Mouse (Mus musculus): Measurements from ENCODE around the gene Pard3. TPM values are rescaled to one million over a fixed set of nuclear protein-coding genes. Genes with fewer than 3 reads are reported as not detected.

Pard3 gene
- total RNA-seq, 2 experiments from 2014 or later: 28.8 to 31.5 TPM

DNA sequence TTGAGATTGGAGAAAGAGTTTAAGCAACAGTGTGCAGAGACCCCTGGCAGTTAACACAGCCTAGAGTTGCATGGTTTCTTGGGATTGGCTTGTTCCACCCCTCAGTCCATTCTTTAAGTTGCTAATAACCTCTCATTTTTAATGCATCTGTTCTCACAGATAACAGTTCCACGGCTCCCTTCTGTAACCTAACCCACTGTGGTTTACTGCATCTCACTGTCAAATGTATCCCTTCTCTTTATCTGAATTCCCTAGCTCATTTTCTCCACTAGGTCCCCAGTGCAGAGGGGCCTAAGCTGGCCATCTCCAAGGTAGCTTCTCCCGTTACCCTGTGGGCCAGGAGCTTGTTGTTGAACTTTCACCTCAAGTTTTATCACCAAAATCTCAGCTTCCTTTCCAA is 492.1 kb downstream of the Pard3 start:
- no peak for DNase-seq
- intact Hi-C loops (cut with DNase I): no loop called here

DNA sequence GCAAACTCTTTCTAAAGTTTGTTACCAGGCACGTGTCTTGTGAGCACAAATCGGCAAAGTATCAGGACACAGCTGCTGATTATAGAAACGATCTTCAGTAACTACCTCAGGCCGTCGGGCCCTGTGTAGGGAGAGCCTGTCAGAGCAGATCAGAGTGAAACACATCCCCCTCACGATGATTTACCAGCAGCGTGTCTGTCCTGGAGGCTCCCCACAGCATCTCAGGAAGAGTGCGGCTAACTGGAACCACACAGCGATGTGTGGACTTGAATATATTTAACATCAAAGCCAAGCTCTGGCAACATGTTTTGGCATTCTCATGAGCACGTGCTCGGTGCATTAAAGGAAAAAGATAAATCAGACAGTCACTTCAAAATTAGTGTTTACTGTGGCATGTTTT is 493.3 kb downstream of the Pard3 start:
- intact Hi-C loops (cut with DNase I): no loop called here
- DNase-seq: no peak

DNA sequence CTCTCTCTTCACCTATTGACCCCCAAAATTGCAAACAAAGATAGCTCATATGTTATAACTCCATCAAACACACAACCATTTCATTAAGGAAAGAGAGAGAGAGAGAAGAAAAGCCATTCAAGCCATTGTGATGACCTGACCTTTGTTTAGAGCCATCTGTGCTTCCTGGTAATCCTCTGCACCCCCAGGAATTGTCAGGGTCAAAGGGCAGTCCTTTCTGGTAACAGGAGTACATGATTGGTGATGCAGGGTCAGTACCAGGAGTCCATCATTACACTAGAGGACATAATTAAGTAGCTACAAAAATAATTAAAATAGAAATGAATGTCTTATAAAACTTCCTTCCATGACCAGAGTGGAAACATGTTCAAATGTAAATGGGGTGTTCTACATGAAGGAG is 493.9 kb downstream of the Pard3 start:
- no peak for DNase-seq
- intact Hi-C loops (cut with DNase I): no loop called here

DNA sequence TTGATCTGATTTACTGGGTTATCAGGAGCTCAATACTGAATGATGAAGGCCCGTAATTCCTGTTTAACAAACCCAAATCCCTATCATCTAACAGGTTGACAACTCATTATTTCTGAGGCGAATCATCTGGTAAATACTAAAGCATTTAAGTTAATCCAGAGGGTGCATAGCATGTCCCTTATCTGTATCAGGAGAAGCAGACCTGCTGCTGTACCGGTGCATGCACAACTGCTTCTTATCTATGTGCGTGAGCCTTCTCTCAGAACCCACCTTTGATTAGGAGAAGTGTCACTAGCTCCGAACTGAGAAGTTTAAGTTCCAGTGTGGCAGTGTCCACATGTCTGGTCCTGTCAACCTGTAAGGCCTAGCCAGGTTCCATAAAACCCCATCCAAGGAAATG is 499.9 kb downstream of the Pard3 start:
- intact Hi-C loops (cut with DNase I): no loop called here
- no peak for DNase-seq

DNA sequence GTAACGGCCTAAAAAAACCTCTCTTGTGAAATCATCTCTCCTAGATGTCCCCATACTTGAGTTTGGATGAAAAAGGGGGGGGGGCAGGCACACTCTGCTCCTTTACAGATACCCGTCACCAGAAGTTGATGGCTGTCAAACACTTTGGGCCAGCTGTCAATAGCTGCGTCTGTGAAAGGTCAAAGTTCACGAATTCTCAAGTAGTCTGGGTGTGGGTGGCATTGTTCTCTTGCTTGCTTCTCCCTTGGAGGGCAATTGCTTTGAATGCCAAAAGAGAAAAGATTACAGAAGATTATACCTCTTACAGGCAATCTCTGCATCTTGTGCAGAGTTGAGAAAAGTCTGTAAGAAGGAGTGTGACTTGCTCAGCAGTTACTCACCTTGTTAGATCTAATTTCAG is 500.7 kb downstream of the Pard3 start:
- DNase-seq: no peak
- intact Hi-C loops (cut with DNase I): no loop called here

DNA sequence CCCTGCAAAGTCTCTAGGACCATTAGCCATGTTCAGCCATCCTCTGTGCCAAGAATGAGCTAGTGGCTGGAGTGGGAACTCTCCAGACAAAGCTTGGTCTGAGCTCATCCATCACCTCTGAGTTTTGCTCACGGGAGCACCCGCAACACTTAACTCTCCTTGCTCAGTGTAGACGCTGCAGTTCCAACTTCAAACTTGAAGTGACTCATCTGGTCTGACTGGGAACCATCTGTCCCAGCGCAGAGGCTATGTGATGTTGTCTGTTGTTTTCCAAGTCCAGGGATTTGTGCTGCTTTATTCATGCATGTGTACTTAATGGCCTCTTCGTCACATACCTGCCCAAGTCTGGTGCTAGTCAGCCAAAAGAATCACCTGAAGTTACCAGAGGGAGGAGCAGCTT is 505.5 kb downstream of the Pard3 start:
- intact Hi-C loops (cut with DNase I): no loop called here
- DNase-seq: no peak

DNA sequence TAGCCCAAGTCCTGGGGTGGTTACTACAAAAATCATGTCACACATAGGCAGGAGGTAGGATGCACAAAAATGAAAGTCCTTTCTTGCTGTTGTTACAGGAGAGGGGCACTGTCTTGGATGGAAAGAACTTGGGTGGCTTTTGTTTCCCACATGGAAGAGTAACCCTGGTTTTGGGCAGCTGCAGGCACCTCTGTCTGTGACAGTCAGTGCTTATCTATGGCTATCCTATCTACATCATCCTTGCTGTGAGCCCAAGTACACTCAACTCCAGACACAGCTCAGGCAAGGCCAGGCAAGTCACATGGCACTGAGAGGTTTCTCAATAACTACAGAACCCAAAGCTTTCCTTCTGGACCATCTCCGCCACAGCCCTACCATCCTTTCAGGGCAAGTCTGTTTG is 506.8 kb downstream of the Pard3 start:
- intact Hi-C loops (cut with DNase I): no loop called here
- DNase-seq: no peak

DNA sequence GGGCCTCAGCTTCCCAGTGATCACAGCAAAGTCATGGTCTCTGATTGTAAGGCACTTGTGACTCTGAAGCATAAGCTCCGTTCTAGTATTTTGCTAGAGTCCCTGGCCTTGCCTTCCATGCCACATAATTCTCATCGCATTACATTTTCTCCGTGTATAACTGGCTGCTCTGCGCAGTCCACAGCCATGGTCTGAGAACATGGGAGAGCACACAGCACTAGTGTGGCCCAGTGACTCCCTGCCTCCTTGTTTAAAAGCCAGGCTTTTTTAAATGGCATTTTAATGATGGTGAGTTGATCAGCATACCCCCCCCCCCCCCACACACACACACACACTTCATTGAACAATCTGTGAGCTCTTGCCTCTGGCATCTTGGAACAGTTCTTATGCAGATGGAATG is 508.8 kb downstream of the Pard3 start:
- no peak for DNase-seq
- intact Hi-C loops (cut with DNase I): no loop called here

DNA sequence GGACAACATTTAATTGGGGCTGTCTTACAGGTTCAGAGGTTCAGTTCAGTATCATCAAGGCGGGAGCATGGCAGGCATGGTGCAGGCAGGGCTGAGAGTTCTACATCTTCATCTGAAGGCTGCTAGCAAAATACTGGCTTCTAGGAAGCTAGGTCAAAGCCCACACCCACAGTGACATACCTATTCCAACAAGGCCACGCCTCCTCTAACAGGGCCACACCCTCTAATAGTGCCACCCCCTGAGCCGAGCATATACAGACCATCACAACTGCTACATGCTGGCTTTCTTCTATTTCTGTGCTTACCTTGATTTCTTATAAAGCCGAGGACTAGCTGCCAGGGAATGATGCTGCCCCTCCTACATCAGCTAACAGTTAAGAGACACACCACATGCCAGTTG is 513.0 kb downstream of the Pard3 start:
- intact Hi-C loops (cut with DNase I): no loop called here
- DNase-seq: no peak

DNA sequence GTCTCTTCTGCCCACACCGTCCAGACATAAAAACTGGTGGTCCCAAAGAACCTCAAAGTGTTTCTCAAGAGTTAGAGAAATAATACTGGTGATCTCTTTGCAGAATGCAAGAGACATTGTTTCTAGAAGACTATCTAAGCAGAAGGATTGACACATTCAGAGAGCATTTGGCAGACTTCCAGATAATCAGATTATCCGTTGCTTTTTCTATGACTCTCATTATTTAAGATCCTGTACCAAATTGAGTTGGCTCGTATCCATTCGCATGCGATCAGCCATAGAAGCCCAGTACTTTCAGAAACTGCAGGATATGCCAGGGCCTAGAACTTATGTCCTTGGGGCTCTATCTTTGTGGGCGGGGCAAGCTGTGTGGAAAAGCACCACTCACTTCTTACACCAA is 514.0 kb downstream of the Pard3 start:
- DNase-seq: no peak
- intact Hi-C loops (cut with DNase I): no loop called here

DNA sequence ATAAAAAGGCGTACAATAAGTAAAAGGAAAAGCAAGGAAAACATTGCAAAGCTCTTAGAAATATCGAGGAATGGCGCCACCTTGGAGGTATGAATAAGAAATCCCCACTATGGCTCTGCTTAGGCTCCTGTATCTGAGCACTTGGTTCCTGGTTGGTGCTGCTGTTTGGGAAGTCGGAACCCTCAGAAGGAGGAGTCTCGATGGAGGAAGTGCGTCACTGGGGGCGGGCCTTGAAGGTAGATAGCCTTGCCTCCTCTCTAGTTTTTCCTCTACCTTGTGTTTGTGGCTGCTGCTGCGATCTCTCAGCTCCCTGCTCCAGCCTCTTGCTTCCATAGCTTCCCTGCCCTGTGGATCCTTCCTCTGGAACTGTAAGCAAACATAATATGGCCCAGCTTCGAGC is 515.7 kb downstream of the Pard3 start:
- intact Hi-C loops (cut with DNase I): no loop called here
- DNase-seq: no peak

DNA sequence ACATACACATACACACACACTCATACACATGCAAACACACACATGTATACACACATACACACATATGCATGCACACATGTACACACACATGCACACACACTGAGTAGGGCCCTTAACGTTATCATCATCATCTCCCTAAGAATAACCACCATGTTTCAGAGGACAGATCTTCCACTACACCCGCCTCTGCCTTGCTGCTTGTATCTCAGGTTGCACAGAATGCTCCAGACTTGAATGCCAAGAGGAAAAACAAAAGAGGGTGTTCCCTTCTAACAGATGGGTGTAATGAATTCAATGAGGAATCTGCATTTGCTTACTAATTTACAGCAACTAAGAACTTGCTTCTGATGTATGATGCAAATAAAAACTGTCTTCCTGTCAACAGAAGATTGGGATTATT is 519.7 kb downstream of the Pard3 start:
- DNase-seq: no peak
- intact Hi-C loops (cut with DNase I): loop anchor here (10.0 kb wide), 1 partner anchor 911 kb away; no protein-coding TSS in a partner anchor

DNA sequence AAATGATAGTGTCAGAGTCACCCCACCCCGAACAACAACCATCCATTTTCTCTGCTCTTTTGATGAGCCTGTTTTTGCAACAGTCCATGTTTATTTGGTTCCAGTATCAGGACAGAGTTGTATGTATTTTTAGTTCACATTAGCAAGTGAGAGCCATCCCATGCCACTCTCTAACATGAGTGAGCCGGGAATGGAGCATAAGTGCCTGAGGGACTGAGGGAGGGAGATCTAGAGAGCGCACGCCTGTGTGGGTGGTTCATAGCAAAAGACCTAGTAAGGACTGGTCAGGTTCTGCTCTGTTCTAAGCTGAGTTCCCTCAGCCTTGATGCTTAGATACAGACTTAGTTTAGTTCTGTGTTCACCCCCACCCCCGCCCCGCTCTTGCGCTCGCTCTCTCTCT is 521.9 kb downstream of the Pard3 start:
- DNase-seq: no peak
- intact Hi-C loops (cut with DNase I): loop anchor here (5.0 to 10.0 kb wide), 3 partner anchors 253 to 909 kb away; no protein-coding TSS in a partner anchor

DNA sequence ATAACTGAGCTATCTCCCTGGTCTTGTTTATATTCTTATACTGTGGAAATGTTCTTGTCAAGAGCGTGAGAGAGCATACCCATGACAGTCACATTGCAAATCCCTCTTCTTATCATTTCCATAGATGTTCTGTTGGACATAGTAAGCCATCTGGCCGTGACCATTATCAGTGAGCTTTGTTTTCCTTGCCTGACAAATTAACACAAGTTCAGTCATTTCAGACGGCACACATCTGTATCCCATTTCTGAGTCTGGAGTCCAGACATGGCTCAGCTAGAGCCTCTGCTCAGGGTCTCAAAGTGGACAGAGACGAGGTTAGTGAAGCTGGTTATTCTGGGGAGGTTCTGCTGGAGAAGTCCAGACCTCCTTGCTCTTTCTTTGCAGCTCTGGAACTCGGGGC is 523.0 kb downstream of the Pard3 start:
- intact Hi-C loops (cut with DNase I): loop anchor here (5.0 to 10.0 kb wide), 3 partner anchors 254 to 908 kb away; no protein-coding TSS in a partner anchor

DNA sequence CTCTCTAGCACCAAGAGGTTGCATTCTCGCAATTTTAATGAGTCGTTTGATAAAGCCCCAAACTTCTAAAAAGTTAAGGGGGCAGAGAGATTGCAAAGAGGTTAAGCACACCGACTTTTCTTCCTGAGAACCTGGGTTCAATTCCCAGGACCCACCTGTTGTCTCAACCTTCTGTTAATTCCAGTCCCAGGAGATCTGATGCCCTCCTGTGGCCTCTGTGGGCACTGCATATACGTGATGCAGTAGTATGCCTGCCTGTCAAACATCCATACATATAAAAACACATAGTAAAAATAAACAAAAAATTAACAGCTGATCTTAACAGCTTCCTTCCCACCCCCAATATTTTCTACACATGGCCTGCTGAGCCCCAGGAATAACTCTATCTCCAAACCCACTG is 524.6 kb downstream of the Pard3 start:
- DNase-seq: peak; percentile 19 to 42
- intact Hi-C loops (cut with DNase I): loop anchor here (2.0 to 10.0 kb wide), 4 partner anchors 256 to 906 kb away; no protein-coding TSS in a partner anchor

More for the DNA sequence above, 523.0 kb downstream of the Pard3 start:
- DNase-seq: no peak

DNA sequence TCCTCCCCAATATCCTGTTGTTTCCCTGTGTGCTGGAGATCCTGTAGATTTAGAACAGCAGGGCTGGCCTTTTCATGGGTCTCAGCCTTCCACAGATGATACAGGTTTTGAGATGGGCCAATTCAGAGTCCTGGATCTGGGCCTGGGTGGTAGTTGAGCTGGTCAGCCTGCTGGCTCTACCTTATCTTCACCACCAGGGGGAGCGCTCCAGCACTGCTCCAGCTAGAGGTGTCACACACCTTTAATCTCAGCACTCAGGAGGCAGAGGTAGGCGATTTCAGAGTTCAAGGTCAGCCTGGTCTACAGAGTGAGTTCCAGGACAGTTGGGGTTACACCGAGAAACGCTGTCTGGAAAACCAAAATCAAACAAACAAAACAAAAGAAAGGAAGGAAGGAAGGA is 525.6 kb downstream of the Pard3 start:
- DNase-seq: peak; percentile 61 to 76
- intact Hi-C loops (cut with DNase I): loop anchor here (2.0 to 10.0 kb wide), 4 partner anchors 257 to 906 kb away; no protein-coding TSS in a partner anchor

DNA sequence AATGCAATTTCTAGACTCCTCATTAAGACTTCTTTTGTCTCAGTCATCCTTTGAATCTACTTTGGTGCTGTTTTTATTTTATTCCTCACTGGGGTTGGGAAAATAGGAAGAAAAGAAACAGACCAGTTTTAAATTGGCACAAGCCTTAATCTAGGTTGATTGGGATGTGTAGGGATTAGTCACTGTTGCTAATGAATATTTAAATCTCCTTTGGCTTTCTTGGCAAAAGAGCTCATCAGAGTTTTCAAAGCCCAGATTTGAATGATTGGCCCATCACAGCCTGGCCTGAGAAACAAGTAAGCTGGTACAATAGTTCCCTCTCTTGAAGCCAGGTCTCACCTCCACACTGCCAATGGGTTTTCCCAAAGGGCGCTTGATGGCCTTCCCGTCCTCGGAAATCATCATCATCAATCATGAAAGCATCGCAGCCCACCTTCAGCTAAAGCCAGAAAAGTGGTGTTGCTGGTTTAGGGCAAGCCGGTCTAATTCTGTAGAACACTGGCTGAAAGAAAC is 527.0 kb downstream of the Pard3 start:
- intact Hi-C loops (cut with DNase I): no loop called here
- no peak for DNase-seq

DNA sequence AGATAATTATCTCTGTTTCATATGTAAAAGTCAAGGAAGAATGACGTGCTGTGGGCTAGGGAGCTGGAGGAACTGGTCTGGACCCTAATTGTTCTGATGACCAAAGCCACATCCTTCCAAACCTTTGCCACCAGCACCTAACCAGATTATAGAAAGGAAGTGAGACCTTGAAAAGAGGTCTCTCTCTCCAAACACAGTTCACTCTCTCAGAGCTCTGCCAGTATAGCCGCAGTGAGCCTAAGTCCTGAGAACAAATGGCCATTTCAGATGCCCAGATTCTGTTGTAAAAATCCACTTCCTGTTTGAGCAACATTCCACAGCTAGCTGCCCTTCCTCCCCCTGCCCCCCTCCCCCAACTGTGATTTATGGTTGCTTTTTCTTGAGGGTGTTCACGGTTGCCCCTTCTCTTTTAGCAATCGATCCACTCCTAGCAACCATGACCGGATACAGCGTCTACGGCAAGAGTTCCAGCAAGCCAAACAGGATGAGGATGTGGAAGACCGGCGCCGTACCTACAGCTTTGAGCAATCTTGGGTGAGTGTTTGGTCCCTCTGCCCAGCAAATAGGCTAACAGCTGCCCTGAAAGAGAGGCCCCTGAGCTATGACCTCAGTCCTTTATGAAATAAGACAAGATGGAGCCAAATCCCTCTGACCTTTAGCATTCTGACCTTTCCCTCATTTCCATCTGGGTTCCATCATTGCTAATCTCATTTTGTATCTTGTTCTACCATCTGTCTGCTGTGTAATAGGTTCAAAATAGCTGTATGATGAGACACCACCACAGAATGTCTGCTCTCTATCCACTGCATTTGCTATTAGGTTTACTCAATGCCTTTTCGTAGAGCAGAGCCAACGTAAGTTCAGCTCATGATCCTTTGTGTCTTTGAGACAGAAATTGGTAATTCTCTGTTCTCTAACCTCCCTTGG is 529.2 kb downstream of the Pard3 start:
- DNase-seq: no peak
- intact Hi-C loops (cut with DNase I): no loop called here

DNA sequence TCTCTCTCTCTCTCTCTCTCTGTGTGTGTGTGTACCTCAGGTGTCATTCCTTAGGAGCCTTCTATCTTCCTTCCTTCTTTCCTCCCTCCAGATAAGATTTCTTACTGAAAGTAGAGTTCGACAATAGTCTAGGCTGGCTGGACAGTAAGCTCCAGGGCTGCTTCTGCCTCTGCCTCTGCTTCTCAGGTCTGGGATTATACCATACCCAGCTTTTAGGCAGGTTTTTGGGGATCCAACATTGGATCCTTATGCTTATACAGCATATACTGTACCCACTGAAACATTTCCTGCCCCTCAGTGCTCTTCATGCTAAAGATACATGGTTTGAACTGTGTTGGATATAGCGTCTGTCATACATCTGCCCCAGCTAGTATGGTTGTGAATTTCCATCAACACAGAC is 536.9 kb downstream of the Pard3 start:
- no peak for DNase-seq
- intact Hi-C loops (cut with DNase I): no loop called here

DNA sequence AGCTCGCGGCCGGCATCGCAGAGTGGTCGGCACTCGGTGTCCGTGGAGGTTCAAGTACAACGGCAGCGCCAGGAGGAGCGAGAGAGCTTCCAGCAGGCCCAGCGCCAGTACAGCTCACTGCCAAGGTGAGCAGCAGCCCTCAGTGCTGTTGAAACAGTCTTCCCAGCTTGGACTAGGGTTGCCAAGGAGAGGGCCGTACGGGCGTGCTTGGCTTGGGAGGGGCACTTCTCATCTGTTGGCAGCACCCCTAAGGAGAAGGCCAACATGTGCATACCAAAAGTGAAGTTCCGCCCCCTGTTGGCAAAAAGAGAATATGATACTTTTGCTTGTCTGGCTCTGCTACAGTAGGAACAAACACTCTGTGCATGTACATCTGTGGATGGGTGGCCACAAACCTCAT is 539.4 kb downstream of the Pard3 start:
- DNase-seq: peak; percentile 43 to 47
- intact Hi-C loops (cut with DNase I): no loop called here

DNA sequence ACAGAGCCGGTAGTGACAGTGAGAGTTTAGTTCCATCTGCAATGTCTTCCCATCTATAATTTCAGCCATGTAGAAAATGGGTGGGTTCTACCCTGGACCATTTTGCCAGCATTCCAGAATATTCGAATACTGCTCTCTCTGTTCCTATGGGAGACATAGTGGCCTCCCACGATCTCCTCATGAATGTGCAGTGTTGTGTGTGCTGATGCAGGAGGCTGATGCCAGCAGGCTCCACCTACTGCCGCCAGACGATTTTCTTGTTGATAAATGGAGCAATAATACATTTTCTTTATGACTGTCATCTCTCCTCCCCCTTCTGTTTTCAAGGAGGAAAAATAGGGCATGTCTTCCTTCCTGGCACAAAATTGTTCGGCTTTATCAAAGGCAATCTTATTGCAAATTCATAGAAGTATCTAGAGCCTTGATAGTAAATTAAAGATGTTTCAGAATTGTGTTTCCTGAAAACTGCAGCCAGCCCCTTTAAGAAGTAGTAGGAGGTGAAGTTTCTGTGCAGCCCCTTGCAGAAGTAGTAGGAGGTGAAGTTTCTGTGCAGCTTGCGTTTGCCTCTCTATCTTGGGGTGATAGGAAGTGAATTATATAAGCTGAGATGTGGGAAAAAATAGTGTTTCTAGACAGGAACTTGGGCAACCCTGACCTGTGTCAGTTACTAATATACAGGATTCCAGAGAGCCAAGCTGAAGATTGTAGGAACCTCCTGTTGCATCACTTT is 545.0 kb downstream of the Pard3 start:
- intact Hi-C loops (cut with DNase I): no loop called here
- no peak for DNase-seq

All from heart, postnatal 14 days (tissue).